Mouse (Mus musculus) lung, embryonic 14.5 days (tissue): ENCODE results near the gene Pnp2. TPM values are rescaled to one million over a fixed set of nuclear protein-coding genes. Genes with fewer than 3 reads are reported as not detected.
A peak's percentile ranks its signal among the peaks of the same experiment; 100 is the strongest.
"Not testable (repeated sequence)": the region's sequence is repeated elsewhere in the genome, so short reads cannot be mapped to it uniquely, and the experiment has no call there.

Experiments used
- ATAC-seq: fragments of 200-750 bp; cut with Nextera tagmentation; 2 replicates; pipeline ENCODE4 v1.8.0; 2017; ENCODE audit warnings: mild to moderate bottlenecking, moderate TSS enrichment, moderate library complexity; ENCODE audit not compliant: insufficient read depth
- DNase-seq: peaks from one replicate; pipeline ENCODE4 v3.0.0-alpha.2; 2015
- H3K27ac ChIP-seq: fragments of 300-500 bp; sonication (generic); 2 replicates; pipeline ENCODE4 v1.5.1; 2014; ENCODE audit warnings: low read depth, mild to moderate bottlenecking, moderate library complexity
- H3K27me3 ChIP-seq: fragments of 300-500 bp; sonication (generic); 2 replicates; pipeline ENCODE4 v1.6.1; 2014; ENCODE audit warnings: low read length, control low read depth; ENCODE audit not compliant: insufficient read depth
- H3K36me3 ChIP-seq: fragments of 300-500 bp; sonication (generic); 2 replicates; pipeline ENCODE4 v1.6.1; 2014; ENCODE audit warnings: control low read depth; ENCODE audit not compliant: insufficient read depth
- H3K4me1 ChIP-seq: fragments of 300-500 bp; sonication (generic); 2 replicates; pipeline ENCODE4 v1.6.1; 2014; ENCODE audit warnings: antibody characterized with exemption, control low read depth; ENCODE audit not compliant: insufficient read depth
- H3K4me2 ChIP-seq: fragments of 300-500 bp; sonication (generic); 2 replicates; pipeline ENCODE4 v1.6.1; 2014; ENCODE audit warnings: mild to moderate bottlenecking
- H3K4me3 ChIP-seq: fragments of 300-500 bp; sonication (generic); 2 replicates; pipeline ENCODE4 v1.5.1; 2014; ENCODE audit warnings: low read depth, low read length
- H3K9ac ChIP-seq: fragments of 300-500 bp; sonication (generic); 2 replicates; pipeline ENCODE4 v1.6.1; 2014
- H3K9me3 ChIP-seq: fragments of 300-500 bp; sonication (generic); 2 replicates; pipeline ENCODE4 v1.6.1; 2016; ENCODE audit warnings: low read depth, low read length, control low read depth
- CTCF ChIP-seq: IDR thresholded peaks from 2 replicates; pipeline ENCODE4 v1.5.1; 2016; ENCODE audit warnings: antibody characterized with exemption, low read depth
- WGBS: fragments of 180-500 bp; shearing (Covaris S2); extraction: QIAGEN DNeasy Blood & Tissue Kit; methylation state at CpG from one replicate; pipeline ENCODE4 v1.1.7; 2014; 5-methylcytosine and 5-hydroxymethylcytosine counted together
- polyA plus RNA-seq: library from polyadenylated mRNA; unstranded; fragments of >200 nt; fragmentation: Nextera tagmentation; extraction: Ambion mirVana; gene quantifications from 2 replicates; pipeline ENCODE4 v1.2.1, GENCODE M21; 2014

The Pnp2 gene
- polyA plus RNA-seq, 1 experiment from 2014 or later = 0.42 TPM

DNA sequence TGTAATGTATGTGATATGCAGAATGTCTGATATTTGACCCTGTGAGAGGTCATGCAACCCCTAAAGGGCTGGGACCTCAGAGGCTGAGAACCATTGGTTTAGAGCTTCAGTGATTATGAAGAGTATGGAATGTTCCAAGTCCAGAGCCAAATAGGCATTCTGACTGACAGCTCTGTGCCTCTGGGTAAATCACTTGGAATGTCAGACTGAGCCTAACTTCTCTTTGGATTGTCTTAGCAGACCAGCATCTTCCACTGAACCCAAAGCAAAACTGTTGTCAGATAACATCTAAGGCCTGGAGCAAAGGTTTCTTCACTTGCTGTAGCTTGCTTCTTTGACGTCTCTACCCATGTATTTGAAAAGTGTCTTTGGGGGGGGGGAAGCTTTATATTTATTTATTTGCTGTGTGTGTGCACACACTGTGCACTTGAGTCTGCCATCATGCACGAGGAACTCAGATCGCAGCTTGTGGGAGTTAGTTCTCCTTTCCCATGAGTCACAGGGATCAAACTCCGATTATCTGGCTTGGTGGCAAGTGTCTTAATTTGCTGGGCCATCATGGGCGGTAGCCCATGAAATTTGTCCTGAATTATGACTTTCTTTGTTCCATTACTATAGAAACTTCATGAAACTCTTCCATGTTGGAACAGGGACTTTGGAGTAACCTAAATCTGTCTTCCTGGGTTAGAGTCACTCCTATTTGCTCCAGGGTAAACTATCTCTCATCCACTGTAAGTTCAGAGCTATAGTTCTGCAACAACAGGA is 12.6 kb downstream of the Pnp2 start:
- no peak for DNase-seq

DNA sequence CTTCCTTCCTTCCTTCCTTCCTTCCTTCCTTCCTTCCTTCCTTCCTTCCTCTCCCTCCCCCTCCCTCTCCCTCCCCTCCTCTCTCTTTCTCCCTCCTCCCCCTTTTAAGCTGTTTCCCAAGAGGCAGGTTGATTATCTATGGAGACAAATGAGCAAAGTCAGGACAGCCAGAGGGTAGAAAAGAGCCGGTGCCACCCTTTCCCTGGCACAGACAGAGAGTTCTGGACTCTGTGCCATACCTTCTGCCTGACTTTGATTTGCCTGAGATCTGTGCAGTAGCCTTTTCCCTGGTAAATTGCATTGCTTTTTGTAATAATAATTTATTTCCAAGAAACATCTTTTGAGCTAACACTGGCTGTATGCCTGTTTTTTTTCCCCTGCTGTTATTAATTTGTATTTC is 13.2 kb downstream of the Pnp2 start:
- 30% methylated on average over 1 of the region's 1 CpGs for WGBS
- no peak for ATAC-seq

More for the DNA sequence above, 12.6 kb downstream of the Pnp2 start:
- H3K9me3 ChIP-seq = no peaks in the 10 kb centered on the region
- H3K36me3 ChIP-seq = no peaks in the 10 kb centered on the region
- no peak for TF ChIP-seq CTCF
- H3K4me3 ChIP-seq = no peak overlapping the region
- no peak for ATAC-seq
- H3K4me2 ChIP-seq = no peak overlapping the region
- 81% methylated on average over 5 of the region's 5 CpGs for WGBS
- H3K9ac ChIP-seq = no peak overlapping the region
- H3K4me1 ChIP-seq = no peaks in the 10 kb centered on the region
- H3K27ac ChIP-seq = no peak overlapping the region
- H3K27me3 ChIP-seq = no peaks in the 10 kb centered on the region

DNA sequence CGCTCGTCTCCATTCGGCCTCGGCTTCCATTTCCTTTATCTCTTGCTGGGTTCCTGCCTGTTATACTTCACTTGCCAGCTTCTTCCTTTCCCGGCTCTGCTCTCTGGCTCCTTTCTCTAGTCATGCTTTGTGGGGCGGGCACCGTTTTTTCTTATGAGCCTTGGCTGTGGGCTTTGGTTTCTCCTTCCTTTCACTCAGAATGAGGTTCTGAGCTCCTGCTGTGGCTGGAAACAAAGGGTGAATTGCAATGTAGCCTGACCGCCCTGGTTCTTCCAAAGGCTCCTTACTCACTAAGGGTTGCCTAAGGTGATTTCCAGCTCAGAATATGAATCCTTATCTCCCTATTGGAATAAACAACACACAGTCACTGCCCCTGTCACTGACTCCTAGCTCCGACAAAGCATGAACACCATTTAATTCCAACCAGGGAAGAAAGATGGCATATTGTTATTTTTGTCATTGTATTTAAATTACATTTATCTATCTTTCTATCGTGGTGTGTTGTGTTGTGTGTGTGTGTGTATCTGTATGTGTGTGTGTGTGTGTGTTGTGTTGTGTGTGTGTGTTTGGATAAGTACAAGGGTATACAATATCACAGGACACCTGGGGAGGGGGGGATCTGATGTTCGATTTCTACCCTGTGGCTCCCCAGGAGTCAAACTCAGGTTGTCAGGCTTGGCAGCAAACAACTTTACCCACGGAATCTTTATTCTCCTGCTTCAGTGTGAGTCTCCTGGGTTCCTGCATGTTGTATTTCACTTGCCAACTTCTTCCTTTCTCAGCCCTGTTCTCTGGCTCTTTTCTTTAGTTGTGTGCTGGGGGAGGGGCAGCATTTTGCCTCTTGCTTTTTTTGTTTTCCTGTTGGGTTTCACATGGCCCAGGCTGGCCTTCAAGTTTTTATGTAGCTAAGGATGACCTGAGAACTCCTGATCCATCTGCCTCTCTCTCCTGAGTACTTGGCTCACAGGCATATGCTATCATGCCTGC is 14.1 kb downstream of the Pnp2 start:
- DNase-seq (peak; percentile 8), ATAC-seq (no peak)
- H3K4me3 ChIP-seq = no peak overlapping the region
- no peaks in the 10 kb centered on the region for H3K9me3 ChIP-seq
- H3K4me1 ChIP-seq = no peaks in the 10 kb centered on the region
- TF ChIP-seq CTCF = no peak
- H3K4me2 ChIP-seq = no peak overlapping the region
- H3K27me3 ChIP-seq = no peaks in the 10 kb centered on the region
- H3K9ac ChIP-seq = no peak overlapping the region
- no peak overlapping the region for H3K27ac ChIP-seq
- H3K36me3 ChIP-seq = no peaks in the 10 kb centered on the region
- WGBS = 34% methylated on average over 12 of the region's 12 CpGs

More for the DNA sequence above, 13.2 kb downstream of the Pnp2 start:
- Histone ChIP-seq H3K4me1 (no peaks in the 10 kb centered on the region), H3K27me3 (no peaks in the 10 kb centered on the region), H3K9me3 (no peaks in the 10 kb centered on the region), H3K27ac (no peak overlapping the region), H3K9ac (no peak overlapping the region), H3K4me2 (no peak overlapping the region), H3K36me3 (no peaks in the 10 kb centered on the region), H3K4me3 (no peak overlapping the region)
- no peak for TF ChIP-seq CTCF
- DNase-seq = no peak

DNA sequence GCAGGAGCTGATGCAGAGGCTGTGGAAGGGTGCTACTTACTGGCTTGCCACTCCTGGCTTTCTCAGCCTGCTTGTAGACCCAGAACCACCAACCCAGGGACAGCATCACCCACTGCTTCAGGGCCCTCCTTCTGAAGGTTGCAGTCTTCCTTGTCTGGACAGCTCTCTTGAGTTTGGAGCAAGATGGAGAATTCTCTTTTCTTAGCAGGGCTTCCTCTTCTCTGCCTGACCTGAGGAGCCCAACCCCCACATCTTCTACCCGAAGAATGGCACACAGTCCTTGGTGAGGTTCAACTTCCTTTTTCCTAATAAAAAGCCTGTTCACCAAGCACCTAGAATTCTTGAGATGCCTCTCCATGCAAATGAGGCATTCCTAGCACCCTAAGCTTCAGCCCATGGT is 15.0 kb downstream of the Pnp2 start:
- Histone ChIP-seq H3K9ac (no peak overlapping the region), H3K36me3 (no peaks in the 10 kb centered on the region), H3K9me3 (no peaks in the 10 kb centered on the region), H3K4me1 (no peaks in the 10 kb centered on the region), H3K27me3 (no peaks in the 10 kb centered on the region), H3K27ac (no peak overlapping the region), H3K4me2 (no peak overlapping the region), H3K4me3 (no peak overlapping the region)
- ATAC-seq (no peak), DNase-seq (no peak)
- TF ChIP-seq CTCF = no peak
- WGBS = 50% methylated on average over 1 of the region's 1 CpGs

DNA sequence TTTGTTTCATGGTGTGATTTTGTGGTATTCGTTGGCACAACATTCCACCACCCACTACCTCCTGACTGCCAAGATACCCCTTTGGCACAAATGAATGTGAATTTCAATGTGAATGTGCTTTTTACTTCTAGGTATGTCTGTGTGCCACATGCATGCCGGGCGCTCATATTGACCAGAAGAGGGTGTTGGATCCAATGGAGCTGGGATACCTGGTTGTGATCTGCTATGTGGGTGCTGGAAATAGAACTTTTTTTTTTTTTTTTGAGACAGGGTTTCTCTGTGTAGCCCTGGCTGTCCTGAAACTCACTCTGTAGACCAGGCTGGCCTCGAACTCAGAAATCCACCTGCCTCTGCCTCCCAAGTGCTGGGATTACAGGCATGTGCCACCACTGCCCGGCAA is 17.3 kb downstream of the Pnp2 start:
- 87% methylated on average over 5 of the region's 5 CpGs for WGBS
- not testable (repeated sequence) for H3K27me3 ChIP-seq, H3K4me3 ChIP-seq, H3K27ac ChIP-seq, DNase-seq, H3K9me3 ChIP-seq, H3K9ac ChIP-seq, ATAC-seq, H3K4me1 ChIP-seq, H3K36me3 ChIP-seq, H3K4me2 ChIP-seq

DNA sequence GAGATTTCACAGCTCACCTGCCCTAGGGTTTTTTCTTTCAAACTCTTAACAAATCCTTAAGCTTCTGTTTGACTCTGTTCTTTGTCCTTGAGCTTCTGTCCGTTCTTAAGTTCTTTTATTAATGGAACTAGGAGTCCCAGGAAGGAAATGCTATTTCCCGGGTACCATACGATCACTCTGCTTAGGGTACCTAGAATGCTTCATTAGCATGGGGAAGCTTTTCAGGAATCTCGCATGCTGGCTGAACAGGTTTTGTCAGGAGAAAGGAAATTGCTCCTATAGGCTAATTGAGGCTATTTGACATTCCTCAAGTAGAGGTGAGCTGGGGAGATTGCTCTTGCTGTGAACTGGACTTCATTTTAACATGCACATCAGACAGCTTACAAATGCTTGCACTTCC is 17.9 kb downstream of the Pnp2 start:
- no peaks in the 10 kb centered on the region for H3K4me1 ChIP-seq
- no peak overlapping the region for H3K9ac ChIP-seq
- no peak overlapping the region for H3K4me2 ChIP-seq
- DNase-seq (peak; percentile 53), ATAC-seq (no peak)
- no peak for TF ChIP-seq CTCF
- H3K4me3 ChIP-seq = no peak overlapping the region
- no peaks in the 10 kb centered on the region for H3K36me3 ChIP-seq
- no peaks in the 10 kb centered on the region for H3K27me3 ChIP-seq
- no peaks in the 10 kb centered on the region for H3K9me3 ChIP-seq
- 32% methylated on average over 4 of the region's 4 CpGs for WGBS
- H3K27ac ChIP-seq = no peak overlapping the region; the same call in 1 of the 2 replicates

DNA sequence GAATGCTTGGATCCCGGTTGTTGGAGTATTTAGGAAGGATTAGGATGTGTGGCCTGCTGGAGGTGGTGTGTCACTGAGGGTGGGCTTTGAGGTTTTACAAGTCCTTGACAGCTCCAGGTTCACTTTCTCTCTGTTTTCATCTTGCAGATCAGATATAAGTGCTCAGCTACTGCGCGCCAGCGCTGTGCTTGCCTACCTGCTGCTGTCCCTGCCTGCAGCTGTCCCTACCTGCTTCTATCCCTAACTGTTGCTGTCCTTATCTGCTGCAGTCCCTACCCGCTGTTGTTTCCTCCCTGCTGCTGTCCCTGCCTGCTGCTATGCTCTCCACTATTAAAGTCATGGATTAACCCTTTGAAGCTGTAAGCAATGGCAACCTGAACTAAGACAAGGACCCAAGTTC is 19.2 kb downstream of the Pnp2 start:
- no peak for DNase-seq
- Histone ChIP-seq H3K36me3 (no peaks in the 10 kb centered on the region), H3K4me1 (no peaks in the 10 kb centered on the region), H3K9me3 (no peaks in the 10 kb centered on the region), H3K4me2 (no peak overlapping the region), H3K9ac (no peak overlapping the region), H3K27ac (no peak overlapping the region), H3K4me3 (no peak overlapping the region), H3K27me3 (no peaks in the 10 kb centered on the region)
- 47% methylated on average over 5 of the region's 5 CpGs for WGBS
- no peak for TF ChIP-seq CTCF
- ATAC-seq = no peak
